Mouse (Mus musculus) liver, adult 2 months (tissue): ENCODE data around the gene Slfn5. TPM values are rescaled to one million over a fixed set of nuclear protein-coding genes. Genes with fewer than 3 reads are reported as not detected.
"Not testable (repeated sequence)": the region's sequence is repeated elsewhere in the genome, so short reads cannot be mapped to it uniquely, and the experiment has no call there.

ENCODE experiments used
- DNase-seq: peaks from one replicate; pipeline ENCODE4 v3.0.0-alpha.2; 2011; ENCODE audit warnings: low read depth, low spot score; ENCODE audit errors: extremely low read depth
- H3K27ac ChIP-seq: fragments of 200-500 bp; replicated peaks from 2 replicates; pipeline ENCODE4 v1.5.1; 2012; ENCODE audit warnings: low read depth, mild to moderate bottlenecking, control low read depth, inconsistent platforms, low read length; ENCODE audit not compliant: insufficient read depth
- H3K27me3 ChIP-seq: fragments of 200-500 bp; 2 replicates; pipeline ENCODE4 v1.6.1; 2012; ENCODE audit warnings: mild to moderate bottlenecking, moderate library complexity, low read length, inconsistent platforms; ENCODE audit not compliant: control insufficient read depth, insufficient read depth
- H3K36me3 ChIP-seq: fragments of 200-500 bp; 2 replicates; pipeline ENCODE4 v1.6.1; 2012; ENCODE audit warnings: low read length, inconsistent platforms; ENCODE audit not compliant: control insufficient read depth, insufficient read depth
- H3K4me1 ChIP-seq: fragments of 200-500 bp; 2 replicates; pipeline ENCODE4 v1.6.1; 2011; ENCODE audit warnings: low read length; ENCODE audit not compliant: control insufficient read depth, insufficient read depth
- H3K4me3 ChIP-seq: fragments of 200-500 bp; 2 replicates; pipeline ENCODE4 v1.5.1; 2011; ENCODE audit warnings: low read depth, mild to moderate bottlenecking, control low read depth, low read length, moderate library complexity; ENCODE audit not compliant: insufficient read depth
- H3K79me2 ChIP-seq: fragments of 200-500 bp; 2 replicates; pipeline ENCODE4 v1.6.1; 2012; ENCODE audit warnings: inconsistent platforms, mild to moderate bottlenecking, low read length, moderate library complexity; ENCODE audit not compliant: control insufficient read depth, insufficient read depth
- H3K9ac ChIP-seq: fragments of 200-500 bp; 2 replicates; pipeline ENCODE4 v1.6.1; 2012; ENCODE audit warnings: low read depth, mild to moderate bottlenecking, control low read depth, inconsistent platforms, low read length
- CTCF ChIP-seq: fragments of 200-500 bp; IDR thresholded peaks from 2 replicates; pipeline ENCODE4 v1.5.1; 2011; ENCODE audit warnings: low read depth, low read length, control low read depth
- POLR2A ChIP-seq: fragments of 200-500 bp; IDR thresholded peaks from 2 replicates; pipeline ENCODE4 v1.6.1; 2011; ENCODE audit warnings: low read length, control low read depth; ENCODE audit not compliant: insufficient read depth; ENCODE audit errors: extremely low read depth
- WGBS: fragments of 180-500 bp; shearing (Covaris S2); methylation state at CpG from one replicate; pipeline ENCODE4 v1.1.7; 2018; 5-methylcytosine and 5-hydroxymethylcytosine counted together
- polyA plus RNA-seq: library from polyadenylated mRNA; depleted of rRNA; stranded (reverse); fragments of >200 nt; gene quantifications from 2 replicates; pipeline ENCODE4 v1.2.3, GENCODE M21; 2012
- total RNA-seq: library from RNA; depleted of rRNA; stranded (reverse); fragments of >200 nt; gene quantifications from 2 replicates; pipeline ENCODE4 v1.2.3, GENCODE M21; 2014

Gene Slfn5
- total and polyA plus RNA-seq, 2 experiments: 1.3 to 12.0 TPM

GRCm38 (mm10) chr11:82970712-82971589 is 19.8 kb downstream of the Slfn5 start:
- 0 out of 2 replicates have a peak overlapping the region, but pooled peaks have one; percentile 19 for H3K27ac ChIP-seq
- 22% methylated on average over 31 of the region's 31 CpGs for WGBS
- H3K27me3 ChIP-seq: no peaks in the 10 kb centered on the region
- 0 out of 2 replicates have a peak overlapping the region, but pooled peaks have one; percentile 16 for H3K9ac ChIP-seq
- no peak for DNase-seq
- no peaks in the 10 kb centered on the region for H3K4me1 ChIP-seq
- no peaks in the 10 kb centered on the region for H3K36me3 ChIP-seq
- H3K4me3 ChIP-seq: no peak overlapping the region
- no peaks in the 10 kb centered on the region for H3K79me2 ChIP-seq
- TF ChIP-seq CTCF: peak; percentile 32; the same call in 1 of the 2 replicates
- no peak for TF ChIP-seq POLR2A

- Histone ChIP-seq H3K27ac (no peak overlapping the region), H3K79me2 (no peaks in the 10 kb centered on the region), H3K4me1 (no peaks in the 10 kb centered on the region), H3K27me3 (no peaks in the 10 kb centered on the region), H3K36me3 (no peaks in the 10 kb centered on the region), H3K4me3 (no peak overlapping the region), H3K9ac (no peak overlapping the region)
- 84% methylated on average over 11 of the region's 11 CpGs for WGBS
- no peak for TF ChIP-seq CTCF
- TF ChIP-seq POLR2A: no peak
- DNase-seq: no peak
Observed at GRCm38 (mm10) chr11:82971590-82971974, 20.4 kb downstream of the Slfn5 start.

- TF ChIP-seq CTCF: no peak
- Histone ChIP-seq H3K36me3 (no peaks in the 10 kb centered on the region), H3K9ac (no peak overlapping the region), H3K27ac (peak overlapping the region; percentile 29; the same call in 1 of the 2 replicates), H3K4me3 (no peak overlapping the region), H3K79me2 (no peaks in the 10 kb centered on the region), H3K27me3 (no peaks in the 10 kb centered on the region), H3K4me1 (no peaks in the 10 kb centered on the region)
- 33% methylated on average over 5 of the region's 5 CpGs for WGBS
- no peak for DNase-seq
Observed at GRCm38 (mm10) chr11:82973916-82974315, 22.8 kb downstream of the Slfn5 start.

GRCm38 (mm10) chr11:82982409-82982808 is 31.3 kb downstream of the Slfn5 start:
- H3K9ac ChIP-seq, DNase-seq, H3K79me2 ChIP-seq, H3K27ac ChIP-seq, H3K27me3 ChIP-seq, H3K4me3 ChIP-seq, H3K4me1 ChIP-seq, H3K36me3 ChIP-seq: not testable (repeated sequence)
- WGBS: 95% methylated on average over 2 of the region's 2 CpGs

DNA sequence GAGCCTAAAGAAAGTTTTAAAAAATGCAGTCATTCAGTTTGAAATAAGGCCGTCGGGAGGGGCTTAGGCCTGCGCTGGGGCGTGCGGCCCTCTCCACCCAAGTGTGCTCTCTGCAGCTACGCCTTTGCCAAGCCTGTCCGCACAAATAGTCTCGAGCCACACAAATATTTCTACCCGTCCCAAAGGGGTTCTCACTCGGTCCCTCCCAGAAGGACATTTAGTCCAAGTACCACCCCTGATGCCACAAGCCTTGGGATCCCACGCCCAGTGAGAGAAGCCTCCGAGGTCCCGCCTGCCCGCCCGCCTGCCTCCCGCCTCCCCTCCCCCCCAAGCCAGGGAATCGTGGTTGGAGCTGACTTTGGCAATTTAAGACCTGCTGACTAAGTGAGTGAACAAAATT is 32.0 kb downstream of the Slfn5 start:
- TF ChIP-seq CTCF (no peak), POLR2A (no peak)
- H3K27me3 ChIP-seq: no peaks in the 10 kb centered on the region
- no peaks in the 10 kb centered on the region for H3K79me2 ChIP-seq
- no peak overlapping the region for H3K4me3 ChIP-seq
- no peak for DNase-seq
- no peaks in the 10 kb centered on the region for H3K4me1 ChIP-seq
- H3K27ac ChIP-seq: no peak overlapping the region
- no peak overlapping the region for H3K9ac ChIP-seq
- 91% methylated on average over 17 of the region's 17 CpGs for WGBS
- peaks cover 2% of the 10 kb centered on the region for H3K36me3 ChIP-seq

DNA sequence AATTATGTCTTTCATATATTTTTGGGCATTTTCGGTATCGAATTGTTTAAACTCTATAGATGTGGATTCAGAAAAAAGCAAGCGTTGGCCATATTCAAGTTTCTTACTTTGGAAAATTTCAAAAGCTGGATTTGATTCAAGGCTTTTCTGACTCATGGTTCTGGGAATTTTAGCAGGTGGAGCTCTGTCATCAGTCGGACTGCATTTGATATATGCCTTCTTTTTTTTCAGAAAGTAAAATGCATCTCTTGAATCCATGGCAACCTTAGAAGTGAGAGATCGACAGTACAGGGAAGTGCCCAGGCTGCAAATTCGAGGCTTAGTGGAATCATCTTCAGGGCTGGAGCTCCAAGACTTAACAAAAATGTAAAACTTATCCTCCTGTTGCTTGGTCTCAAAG is 36.5 kb downstream of the Slfn5 start:
- no peak for DNase-seq
- WGBS: 93% methylated on average over 6 of the region's 6 CpGs
- peaks cover 2% of the 10 kb centered on the region; the same call in 1 of the 2 replicates for H3K36me3 ChIP-seq
- no peaks in the 10 kb centered on the region for H3K79me2 ChIP-seq
- H3K9ac ChIP-seq: no peak overlapping the region
- peaks cover 2% of the 10 kb centered on the region; the same call in 1 of the 2 replicates for H3K4me1 ChIP-seq
- TF ChIP-seq CTCF (no peak), POLR2A (no peak)
- no peak overlapping the region for H3K4me3 ChIP-seq
- no peaks in the 10 kb centered on the region for H3K27me3 ChIP-seq
- no peak overlapping the region for H3K27ac ChIP-seq
